Mouse (Mus musculus): Measurements from ENCODE around the gene Hnrnpul1. TPM values are rescaled to one million over a fixed set of nuclear protein-coding genes. Genes with fewer than 3 reads are reported as not detected.

Hnrnpul1 gene
- polyA plus RNA-seq, 1 experiment from 2014 or later = 86.2 TPM

DNA sequence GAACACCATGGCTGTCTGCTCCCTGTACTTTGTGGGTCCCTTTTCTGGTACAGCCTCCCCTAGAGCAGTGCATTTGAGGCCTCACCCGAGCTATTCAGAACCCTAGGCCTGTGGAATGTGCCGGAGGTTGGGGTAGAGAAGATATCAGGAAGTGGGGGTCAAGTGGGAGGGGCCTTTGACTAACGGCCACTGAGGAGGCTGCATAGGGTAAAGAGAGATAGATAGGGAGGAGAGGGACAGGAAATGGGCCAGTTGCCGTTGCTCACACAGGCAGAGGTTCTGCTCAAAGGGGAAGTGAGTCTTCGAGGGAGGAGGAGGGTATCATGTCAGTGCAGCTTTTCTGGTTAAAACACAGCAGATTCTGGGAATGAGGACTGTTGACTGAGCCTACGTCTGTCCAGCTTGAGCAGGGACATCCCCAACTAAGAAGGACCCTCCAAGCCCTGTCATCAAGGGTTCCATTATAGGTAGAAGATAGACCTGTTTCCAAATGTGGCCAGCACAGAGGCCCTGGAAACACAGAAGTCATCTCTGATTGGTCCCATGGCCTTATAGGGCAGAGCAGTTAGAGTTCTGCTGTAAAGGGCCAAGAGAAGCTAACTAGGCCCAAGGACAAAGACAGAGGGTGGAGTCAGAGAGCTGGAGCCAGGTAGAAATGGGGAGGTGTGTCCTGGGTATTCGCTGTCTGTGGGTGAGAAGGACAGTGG, 70.9 kb downstream of the Hnrnpul1 start:
- Histone ChIP-seq H3K27ac (ENCODE audit: low read depth, low read length) (peak overlapping the region; percentile 30; the same call in 1 of the 2 replicates), H3K27me3 (ENCODE audit: control insufficient read depth, insufficient read depth, low read length) (peaks cover 19% of the 10 kb centered on the region), H3K4me3 (ENCODE audit: low read length) (no peak overlapping the region), H3K36me3 (ENCODE audit: control insufficient read depth, insufficient read depth, low read length) (no peaks in the 10 kb centered on the region), H3K9me3 (ENCODE audit: control insufficient read depth, low read length) (no peaks in the 10 kb centered on the region), H3K9ac (ENCODE audit: low read depth, low read length) (no peak overlapping the region), H3K4me2 (replicated peaks; ENCODE audit: low read depth, low read length) (no peak overlapping the region), H3K4me1 (ENCODE audit: control insufficient read depth, insufficient read depth, low read length) (peaks cover 25% of the 10 kb centered on the region)
- 56% methylated on average over 7 of the region's 7 CpGs for WGBS
- no peak for ATAC-seq (ENCODE audit: low FRiP score, low TSS enrichment)

DNA sequence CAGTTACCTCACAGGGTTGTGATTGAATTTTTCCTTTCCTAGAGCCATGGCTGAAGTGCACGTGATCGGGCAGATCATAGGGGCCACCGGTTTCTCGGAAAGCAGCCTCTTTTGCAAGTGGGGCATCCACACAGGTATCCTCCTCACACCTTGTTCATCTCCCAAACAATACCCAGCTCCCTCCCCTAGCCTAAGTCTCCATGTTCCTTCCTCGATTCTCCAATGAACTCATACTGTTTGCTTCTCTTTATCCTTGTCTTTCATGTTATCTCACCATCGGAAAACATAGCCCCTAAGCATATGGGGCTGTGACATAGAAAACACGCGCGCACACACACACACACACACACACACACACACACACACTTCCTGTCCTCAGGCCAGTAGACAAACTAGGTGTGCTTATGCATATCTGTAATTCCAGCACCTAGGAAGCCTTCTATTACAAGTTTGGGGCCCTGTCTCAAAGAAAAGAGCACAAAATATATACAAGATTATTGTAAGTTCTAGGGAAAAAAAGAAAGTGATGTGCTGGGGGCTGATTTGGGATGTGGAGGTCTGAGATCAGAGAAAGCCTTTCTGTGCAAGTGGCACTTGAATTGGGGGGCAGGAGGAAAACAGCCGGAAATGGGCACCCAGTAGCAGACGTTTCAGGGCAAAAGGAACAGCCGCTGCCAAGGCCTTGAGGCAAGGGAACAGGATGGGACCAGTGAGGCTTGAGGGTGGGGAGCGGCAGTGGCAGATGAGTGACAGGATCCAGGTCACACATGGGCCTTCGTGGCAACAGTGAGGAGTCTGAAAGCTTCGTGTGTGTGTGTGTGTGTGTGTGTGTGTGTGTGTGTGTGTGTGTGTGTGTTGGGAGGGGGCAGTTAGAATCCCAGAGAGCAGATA, 73.0 kb downstream of the Hnrnpul1 start:
- Histone ChIP-seq H3K4me2 (replicated peaks; ENCODE audit: low read depth, low read length) (peak overlapping the region; percentile 54), H3K27me3 (ENCODE audit: control insufficient read depth, insufficient read depth, low read length) (0 out of 2 replicates have a peak, but pooled peaks cover 6% of the 10 kb centered on the region), H3K27ac (ENCODE audit: low read depth, low read length) (no peak overlapping the region), H3K4me3 (ENCODE audit: low read length) (peak overlapping the region; percentile 61; the same call in 1 of the 2 replicates), H3K36me3 (ENCODE audit: control insufficient read depth, insufficient read depth, low read length) (no peaks in the 10 kb centered on the region), H3K4me1 (ENCODE audit: control insufficient read depth, insufficient read depth, low read length) (peaks cover 13% of the 10 kb centered on the region; the same call in 1 of the 2 replicates), H3K9me3 (ENCODE audit: control insufficient read depth, low read length) (no peaks in the 10 kb centered on the region), H3K9ac (ENCODE audit: low read depth, low read length) (no peak overlapping the region)
- ATAC-seq (ENCODE audit: low FRiP score, low TSS enrichment) = no peak
- 64% methylated on average over 15 of the region's 15 CpGs for WGBS

DNA sequence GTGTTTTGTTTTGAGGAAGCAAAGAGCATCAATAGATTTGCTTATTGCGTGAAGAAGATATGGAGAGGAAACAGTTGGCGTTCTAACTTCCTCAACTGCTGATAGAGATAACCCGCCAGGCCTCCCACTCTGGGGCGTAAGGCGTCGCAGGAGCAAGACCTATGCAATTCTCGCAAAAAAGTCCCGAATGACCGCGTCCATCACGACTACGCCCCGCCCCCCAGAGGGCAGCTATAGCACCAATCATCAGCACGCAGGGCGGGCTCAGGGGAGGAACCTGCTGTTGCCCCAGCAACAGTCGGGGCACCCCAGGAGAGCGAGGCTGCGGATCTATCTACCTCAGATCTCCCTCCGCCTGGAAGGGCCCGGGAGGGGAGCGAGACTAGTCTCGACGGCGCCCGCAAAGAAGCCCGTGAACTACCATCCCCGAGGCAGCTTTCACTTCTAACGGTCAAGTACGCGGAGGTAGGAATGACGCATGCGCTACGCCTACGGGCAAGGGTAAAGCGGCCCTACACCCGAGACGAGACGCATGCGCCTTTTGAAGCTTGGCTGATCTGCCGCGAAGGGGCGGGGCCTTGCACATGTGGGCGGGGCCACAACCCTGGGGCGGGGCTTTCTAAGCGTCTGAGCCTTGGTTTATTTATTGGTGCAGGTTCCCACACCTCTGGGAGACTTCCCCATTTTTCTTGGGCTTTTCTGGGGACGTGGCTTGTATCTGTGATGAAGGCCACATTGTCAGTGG, 73.9 kb downstream of the Hnrnpul1 start, which contains the start of gene B9d2:
Gene B9d2 (plus strand): TSS at position 267 of the 745 bp plus-strand sequence.
- peak; percentile 97 for ATAC-seq (ENCODE audit: low FRiP score, low TSS enrichment)
- Histone ChIP-seq H3K27me3 (ENCODE audit: control insufficient read depth, insufficient read depth, low read length) (peaks cover 7% of the 10 kb centered on the region), H3K4me1 (ENCODE audit: control insufficient read depth, insufficient read depth, low read length) (peaks cover 10% of the 10 kb centered on the region; the same call in 1 of the 2 replicates), H3K9ac (ENCODE audit: low read depth, low read length) (peak within 1 kb of the TSS; percentile 62), H3K4me2 (replicated peaks; ENCODE audit: low read depth, low read length) (peak within 1 kb of the TSS; percentile 54), H3K4me3 (ENCODE audit: low read length) (peak within 1 kb of the TSS; percentile 61), H3K9me3 (ENCODE audit: control insufficient read depth, low read length) (no peaks in the 10 kb centered on the region), H3K36me3 (ENCODE audit: control insufficient read depth, insufficient read depth, low read length) (no peaks in the 10 kb centered on the region), H3K27ac (ENCODE audit: low read depth, low read length) (peak within 1 kb of the TSS; percentile 84)
- WGBS = under 1% methylated on average over 46 of the region's 46 CpGs

DNA sequence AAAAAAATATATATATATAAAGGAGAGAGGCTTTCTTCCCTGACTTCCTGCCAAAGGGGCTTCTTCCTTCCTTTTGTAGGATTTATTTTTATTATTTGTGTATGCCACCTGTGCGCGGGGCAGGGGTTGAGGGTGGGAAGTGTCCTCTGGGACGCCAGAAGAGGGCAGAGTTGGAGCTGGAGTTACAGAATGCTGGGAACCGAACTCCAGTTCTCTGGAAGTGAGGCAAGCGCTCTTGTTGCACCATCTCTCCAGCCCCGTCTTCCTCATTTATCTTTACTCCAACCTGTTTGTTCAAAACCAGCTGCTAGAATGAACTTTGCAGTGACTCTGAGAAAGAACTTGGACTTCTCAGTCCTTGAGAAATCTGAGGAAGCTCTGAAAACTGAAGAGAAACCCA, 74.6 kb downstream of the Hnrnpul1 start:
- WGBS = 12% methylated on average over 6 of the region's 6 CpGs
- no peaks in the 10 kb centered on the region for H3K9me3 ChIP-seq (ENCODE audit: control insufficient read depth, low read length)
- ATAC-seq (ENCODE audit: low FRiP score, low TSS enrichment) = no peak
- no peaks in the 10 kb centered on the region for H3K36me3 ChIP-seq (ENCODE audit: control insufficient read depth, insufficient read depth, low read length)
- peak overlapping the region; percentile 54 for H3K4me2 ChIP-seq (replicated peaks; ENCODE audit: low read depth, low read length)
- H3K9ac ChIP-seq (ENCODE audit: low read depth, low read length) = peak overlapping the region; percentile 62; the same call in 1 of the 2 replicates
- H3K4me1 ChIP-seq (ENCODE audit: control insufficient read depth, insufficient read depth, low read length) = peaks cover 12% of the 10 kb centered on the region
- peak overlapping the region; percentile 61 for H3K4me3 ChIP-seq (ENCODE audit: low read length)
- H3K27me3 ChIP-seq (ENCODE audit: control insufficient read depth, insufficient read depth, low read length) = peaks cover 14% of the 10 kb centered on the region
- H3K27ac ChIP-seq (ENCODE audit: low read depth, low read length) = no peak overlapping the region

DNA sequence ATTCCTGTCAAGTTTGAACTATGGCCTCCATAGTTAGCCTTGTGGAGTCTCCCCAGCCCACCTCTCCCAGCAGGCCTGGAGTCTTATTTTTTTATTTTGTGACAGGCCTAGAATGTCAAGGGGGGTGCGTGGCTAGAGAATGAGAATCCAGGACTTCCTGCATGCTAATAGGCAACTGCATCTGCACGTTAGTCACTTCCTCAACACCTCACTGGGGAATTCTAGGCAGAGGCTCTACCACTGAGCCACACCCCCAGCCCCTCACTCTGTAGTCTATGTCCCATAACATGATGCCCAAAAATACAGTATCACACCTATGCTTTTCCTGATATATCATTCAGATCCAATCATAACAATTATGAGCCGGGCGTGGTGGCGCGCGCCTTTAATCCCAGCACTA, 77.5 kb downstream of the Hnrnpul1 start:
- 93% methylated on average over 7 of the region's 7 CpGs for WGBS
- no peak for ATAC-seq (ENCODE audit: low FRiP score, low TSS enrichment)

DNA sequence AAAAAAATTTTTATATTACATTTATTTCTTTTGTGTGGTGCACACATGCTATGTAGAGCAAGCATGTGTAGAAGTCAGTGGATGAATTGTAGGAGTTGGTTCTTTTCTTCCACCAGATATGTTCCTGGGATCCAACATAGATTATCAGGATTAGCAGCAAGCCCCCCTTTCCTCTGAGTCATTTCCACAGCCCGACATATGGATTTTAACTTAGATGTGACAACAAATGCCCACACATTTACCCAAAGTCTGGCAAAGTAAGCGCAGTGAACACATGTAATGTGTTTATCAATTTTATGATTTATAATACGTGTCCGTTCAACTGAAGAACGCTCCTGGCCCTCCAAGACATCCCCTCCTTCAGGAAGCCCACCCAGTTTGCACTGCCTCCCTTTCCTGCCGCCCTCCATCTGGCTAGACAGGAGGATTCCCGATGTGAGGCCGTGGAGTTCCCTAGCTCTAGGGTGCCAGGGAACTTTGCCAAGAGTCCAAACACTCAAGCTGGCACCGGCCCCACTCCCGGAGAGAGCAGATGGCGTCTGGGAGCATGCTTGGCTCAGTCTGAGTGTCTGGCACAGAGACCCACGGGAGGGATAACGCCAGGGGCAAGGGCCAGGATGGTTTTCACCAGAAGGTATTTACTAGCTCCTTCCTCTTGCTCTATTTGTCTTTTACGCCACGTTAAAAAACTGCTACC, 78.3 kb downstream of the Hnrnpul1 start:
- peaks cover 11% of the 10 kb centered on the region; the same call in 1 of the 2 replicates for H3K4me1 ChIP-seq (ENCODE audit: control insufficient read depth, insufficient read depth, low read length)
- no peak overlapping the region for H3K4me2 ChIP-seq (replicated peaks; ENCODE audit: low read depth, low read length)
- H3K4me3 ChIP-seq (ENCODE audit: low read length) = no peak overlapping the region
- WGBS = 76% methylated on average over 15 of the region's 15 CpGs
- no peak overlapping the region for H3K9ac ChIP-seq (ENCODE audit: low read depth, low read length)
- ATAC-seq (ENCODE audit: low FRiP score, low TSS enrichment) = no peak
- H3K27me3 ChIP-seq (ENCODE audit: control insufficient read depth, insufficient read depth, low read length) = peaks cover 30% of the 10 kb centered on the region
- H3K27ac ChIP-seq (ENCODE audit: low read depth, low read length) = no peak overlapping the region
- H3K36me3 ChIP-seq (ENCODE audit: control insufficient read depth, insufficient read depth, low read length) = no peaks in the 10 kb centered on the region
- no peaks in the 10 kb centered on the region for H3K9me3 ChIP-seq (ENCODE audit: control insufficient read depth, low read length)

More for the DNA sequence above, 77.5 kb downstream of the Hnrnpul1 start:
- no peaks in the 10 kb centered on the region for H3K36me3 ChIP-seq (ENCODE audit: control insufficient read depth, insufficient read depth, low read length)
- no peak overlapping the region for H3K9ac ChIP-seq (ENCODE audit: low read depth, low read length)
- no peak overlapping the region for H3K27ac ChIP-seq (ENCODE audit: low read depth, low read length)
- peaks cover 30% of the 10 kb centered on the region for H3K27me3 ChIP-seq (ENCODE audit: control insufficient read depth, insufficient read depth, low read length)
- no peaks in the 10 kb centered on the region for H3K9me3 ChIP-seq (ENCODE audit: control insufficient read depth, low read length)
- H3K4me2 ChIP-seq (replicated peaks; ENCODE audit: low read depth, low read length) = no peak overlapping the region
- H3K4me3 ChIP-seq (ENCODE audit: low read length) = no peak overlapping the region
- peaks cover 11% of the 10 kb centered on the region; the same call in 1 of the 2 replicates for H3K4me1 ChIP-seq (ENCODE audit: control insufficient read depth, insufficient read depth, low read length)

DNA sequence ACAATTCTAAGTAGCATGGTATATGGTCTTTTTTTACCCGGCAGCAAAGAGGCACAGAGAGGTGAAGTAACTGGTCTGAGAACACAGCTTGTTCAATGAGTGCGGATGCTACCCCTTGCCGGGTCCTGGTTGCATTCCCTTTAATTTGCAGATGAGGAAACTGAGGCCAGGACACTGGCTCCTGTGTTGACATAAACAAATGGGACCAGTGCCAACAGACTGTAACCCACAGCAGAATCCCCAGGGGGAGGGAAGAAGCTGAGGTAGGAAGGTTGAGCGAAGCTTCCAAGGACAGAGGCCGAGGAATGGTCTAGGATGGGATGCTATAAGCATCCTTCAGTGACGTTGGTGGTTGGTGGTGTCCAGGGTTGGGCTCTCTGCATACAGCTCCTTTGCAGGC, 79.2 kb downstream of the Hnrnpul1 start:
- no peak for ATAC-seq (ENCODE audit: low FRiP score, low TSS enrichment)
- H3K4me2 ChIP-seq (replicated peaks; ENCODE audit: low read depth, low read length) = peak overlapping the region; percentile 60
- WGBS = 40% methylated on average over 6 of the region's 6 CpGs
- no peaks in the 10 kb centered on the region for H3K36me3 ChIP-seq (ENCODE audit: control insufficient read depth, insufficient read depth, low read length)
- peaks cover 11% of the 10 kb centered on the region; the same call in 1 of the 2 replicates for H3K4me1 ChIP-seq (ENCODE audit: control insufficient read depth, insufficient read depth, low read length)
- peak overlapping the region; percentile 36 for H3K4me3 ChIP-seq (ENCODE audit: low read length)
- H3K9ac ChIP-seq (ENCODE audit: low read depth, low read length) = no peak overlapping the region
- H3K27ac ChIP-seq (ENCODE audit: low read depth, low read length) = no peak overlapping the region
- peaks cover 30% of the 10 kb centered on the region for H3K27me3 ChIP-seq (ENCODE audit: control insufficient read depth, insufficient read depth, low read length)
- no peaks in the 10 kb centered on the region for H3K9me3 ChIP-seq (ENCODE audit: control insufficient read depth, low read length)

DNA sequence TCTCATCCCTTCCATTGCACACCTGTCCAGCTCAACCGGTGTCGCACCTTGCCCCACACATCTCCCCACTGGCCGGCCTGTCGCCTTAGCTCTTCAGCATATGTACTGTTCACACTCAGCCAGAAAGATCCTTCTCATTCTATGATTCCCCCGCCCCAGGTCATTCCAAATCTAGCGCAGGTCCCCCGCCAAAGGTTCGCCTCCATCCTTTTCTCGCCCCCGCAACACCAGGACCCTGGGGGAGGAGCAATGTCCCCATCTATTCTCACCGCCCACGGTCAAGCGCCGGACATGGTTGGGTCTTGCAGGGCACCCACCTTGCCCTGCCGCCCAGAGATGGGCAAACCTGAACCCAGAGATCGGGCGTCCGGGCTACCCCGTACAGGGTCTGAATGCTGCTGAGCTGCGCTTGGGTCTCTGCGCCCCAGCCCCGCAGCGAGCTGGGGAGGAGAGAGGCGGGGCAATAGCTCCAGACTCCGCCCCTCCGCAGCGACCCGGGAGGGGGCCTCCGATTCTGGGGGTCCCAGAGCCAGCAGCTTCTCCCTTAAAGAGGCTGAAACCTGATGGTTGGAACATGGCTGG, 79.7 kb downstream of the Hnrnpul1 start, which contains the start of gene Tmem91:
Gene Tmem91 (minus strand): TSS at position 448 of the 582 bp plus-strand sequence.
- H3K4me2 ChIP-seq (replicated peaks; ENCODE audit: low read depth, low read length) = peak within 1 kb of the TSS; percentile 60
- H3K27ac ChIP-seq (ENCODE audit: low read depth, low read length) = no peak within 1 kb of the TSS
- H3K9me3 ChIP-seq (ENCODE audit: control insufficient read depth, low read length) = no peaks in the 10 kb centered on the region
- peaks cover 6% of the 10 kb centered on the region; the same call in 1 of the 2 replicates for H3K4me1 ChIP-seq (ENCODE audit: control insufficient read depth, insufficient read depth, low read length)
- ATAC-seq (ENCODE audit: low FRiP score, low TSS enrichment) = peak; percentile 37; the same call in 1 of the 2 replicates
- H3K9ac ChIP-seq (ENCODE audit: low read depth, low read length) = peak within 1 kb of the TSS; percentile 45; the same call in 1 of the 2 replicates
- H3K36me3 ChIP-seq (ENCODE audit: control insufficient read depth, insufficient read depth, low read length) = no peaks in the 10 kb centered on the region
- H3K27me3 ChIP-seq (ENCODE audit: control insufficient read depth, insufficient read depth, low read length) = peaks cover 30% of the 10 kb centered on the region
- WGBS = 2% methylated on average over 29 of the region's 29 CpGs
- peak within 1 kb of the TSS; percentile 36 for H3K4me3 ChIP-seq (ENCODE audit: low read length)
